Mouse (Mus musculus): ENCODE data around the gene Klhl36. TPM values are rescaled to one million over a fixed set of nuclear protein-coding genes. Genes with fewer than 3 reads are reported as not detected.

The Klhl36 gene
- polyA plus RNA-seq, 1 experiment from 2014 or later, result 11.2 TPM

DNA sequence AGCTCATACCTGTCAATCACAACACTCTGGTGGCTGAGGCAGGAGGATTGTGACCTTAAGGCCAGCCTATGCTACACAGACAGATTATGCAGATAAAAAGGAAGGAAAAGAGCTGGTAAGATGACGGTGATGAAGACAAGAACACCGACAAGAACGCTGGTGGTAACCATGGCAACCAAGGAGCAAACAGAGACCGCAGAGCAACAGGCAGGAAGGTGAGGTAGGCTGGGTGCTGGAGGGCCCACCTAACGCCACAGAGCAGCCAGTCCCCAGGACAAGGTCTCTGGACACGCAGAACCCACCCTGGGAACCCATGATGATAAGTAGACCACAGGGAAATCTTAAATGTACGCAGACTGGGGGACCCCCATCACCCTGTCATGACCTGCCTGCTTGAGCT is 31.5 kb upstream of the Klhl36 start:
- H3K4me2 ChIP-seq (replicated peaks; ENCODE audit: low read depth, low read length), result no peak overlapping the region
- WGBS, result 51% methylated on average over 7 of the region's 7 CpGs
- no peaks in the 10 kb centered on the region for H3K27me3 ChIP-seq (ENCODE audit: control insufficient read depth, insufficient read depth, low read length)
- no peak overlapping the region for H3K9ac ChIP-seq (replicated peaks; ENCODE audit: low read depth, low read length)
- no peaks in the 10 kb centered on the region for H3K9me3 ChIP-seq (ENCODE audit: control insufficient read depth, low read depth, low read length)
- no peak for ATAC-seq (ENCODE audit: insufficient number of reproducible peaks, insufficient read depth, low FRiP score, low read depth)
- no peaks in the 10 kb centered on the region; the same call in 1 of the 2 replicates for H3K36me3 ChIP-seq (ENCODE audit: control insufficient read depth, insufficient read depth, low read length)
- no peak overlapping the region for H3K4me3 ChIP-seq (ENCODE audit: low read depth, low read length)
- H3K27ac ChIP-seq (ENCODE audit: low read length), result peak overlapping the region; percentile 93; the same call in 1 of the 2 replicates
- H3K4me1 ChIP-seq (ENCODE audit: control insufficient read depth, insufficient read depth, low read length), result peaks cover 77% of the 10 kb centered on the region

DNA sequence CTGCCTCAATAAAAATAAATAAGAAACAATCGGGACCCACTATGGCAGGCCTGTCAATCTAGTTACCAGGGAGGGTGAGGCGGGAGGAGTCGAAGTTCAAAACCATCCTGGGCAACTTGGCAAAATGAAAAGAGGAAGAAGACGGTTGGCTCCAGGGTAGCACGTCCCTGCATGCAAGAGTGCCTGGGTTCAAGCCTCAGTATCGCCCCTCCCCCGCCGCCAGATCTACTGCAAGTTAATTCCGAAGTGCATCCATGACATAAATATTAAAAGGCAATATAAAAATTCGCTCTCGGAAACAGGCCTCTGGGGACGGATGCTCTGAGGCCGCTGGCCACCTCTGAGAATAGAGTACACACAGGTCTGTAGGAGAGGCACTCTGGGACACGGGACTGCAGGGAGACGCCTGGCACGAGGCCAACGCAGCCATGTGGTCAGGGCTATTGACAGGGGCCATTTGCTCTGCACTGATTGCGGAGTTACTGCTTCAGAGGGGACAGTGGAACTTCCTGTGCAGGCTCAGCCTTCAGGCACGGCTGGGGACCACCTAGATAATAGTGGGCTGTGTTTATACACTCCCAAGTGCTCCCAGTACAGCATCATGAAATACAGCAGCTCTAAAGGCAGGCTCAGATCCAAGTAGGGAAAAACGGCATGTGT is 30.6 kb upstream of the Klhl36 start:
- Histone ChIP-seq H3K4me2 (replicated peaks; ENCODE audit: low read depth, low read length) (peak overlapping the region; percentile 27; the same call in 1 of the 2 replicates), H3K4me3 (ENCODE audit: low read depth, low read length) (no peak overlapping the region), H3K4me1 (ENCODE audit: control insufficient read depth, insufficient read depth, low read length) (peaks cover 72% of the 10 kb centered on the region), H3K27ac (ENCODE audit: low read length) (peak overlapping the region; percentile 93), H3K27me3 (ENCODE audit: control insufficient read depth, insufficient read depth, low read length) (no peaks in the 10 kb centered on the region), H3K9ac (replicated peaks; ENCODE audit: low read depth, low read length) (no peak overlapping the region), H3K9me3 (ENCODE audit: control insufficient read depth, low read depth, low read length) (no peaks in the 10 kb centered on the region), H3K36me3 (ENCODE audit: control insufficient read depth, insufficient read depth, low read length) (no peaks in the 10 kb centered on the region; the same call in 1 of the 2 replicates)
- WGBS, result 20% methylated on average over 20 of the region's 20 CpGs
- ATAC-seq (ENCODE audit: insufficient number of reproducible peaks, insufficient read depth, low FRiP score, low read depth), result peak; percentile 66

DNA sequence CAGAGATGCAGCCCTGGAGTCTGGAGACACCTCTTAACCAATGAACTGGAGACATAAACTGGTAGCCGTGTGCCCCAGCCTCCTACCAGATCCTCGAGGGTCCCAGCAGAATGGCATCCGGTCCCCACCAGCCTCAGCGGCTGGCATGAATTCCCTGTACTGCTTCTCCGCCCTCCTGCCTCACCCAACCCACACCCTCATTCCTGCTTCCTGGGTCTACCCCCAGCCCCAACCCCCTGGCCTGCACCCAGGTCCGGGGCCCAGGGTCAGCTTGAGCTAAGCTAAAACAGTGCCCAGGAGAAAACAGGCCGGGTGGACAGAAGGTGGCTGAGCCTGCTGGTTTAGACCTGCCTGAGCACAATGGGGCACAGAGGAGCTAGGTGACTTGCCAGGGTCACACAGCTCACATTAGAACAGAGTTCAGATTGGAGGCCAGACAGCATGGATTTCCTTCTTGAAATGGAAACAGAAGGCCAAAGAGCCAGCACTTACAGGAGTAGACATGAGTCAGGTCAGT is 29.9 kb upstream of the Klhl36 start:
- peak overlapping the region; percentile 27 for H3K4me2 ChIP-seq (replicated peaks; ENCODE audit: low read depth, low read length)
- ATAC-seq (ENCODE audit: insufficient number of reproducible peaks, insufficient read depth, low FRiP score, low read depth), result no peak
- H3K9me3 ChIP-seq (ENCODE audit: control insufficient read depth, low read depth, low read length), result no peaks in the 10 kb centered on the region
- no peak overlapping the region for H3K9ac ChIP-seq (replicated peaks; ENCODE audit: low read depth, low read length)
- WGBS, result 49% methylated on average over 7 of the region's 7 CpGs
- H3K27me3 ChIP-seq (ENCODE audit: control insufficient read depth, insufficient read depth, low read length), result no peaks in the 10 kb centered on the region
- H3K27ac ChIP-seq (ENCODE audit: low read length), result peak overlapping the region; percentile 93
- no peak overlapping the region for H3K4me3 ChIP-seq (ENCODE audit: low read depth, low read length)
- peaks cover 71% of the 10 kb centered on the region for H3K4me1 ChIP-seq (ENCODE audit: control insufficient read depth, insufficient read depth, low read length)
- no peaks in the 10 kb centered on the region; the same call in 1 of the 2 replicates for H3K36me3 ChIP-seq (ENCODE audit: control insufficient read depth, insufficient read depth, low read length)

DNA sequence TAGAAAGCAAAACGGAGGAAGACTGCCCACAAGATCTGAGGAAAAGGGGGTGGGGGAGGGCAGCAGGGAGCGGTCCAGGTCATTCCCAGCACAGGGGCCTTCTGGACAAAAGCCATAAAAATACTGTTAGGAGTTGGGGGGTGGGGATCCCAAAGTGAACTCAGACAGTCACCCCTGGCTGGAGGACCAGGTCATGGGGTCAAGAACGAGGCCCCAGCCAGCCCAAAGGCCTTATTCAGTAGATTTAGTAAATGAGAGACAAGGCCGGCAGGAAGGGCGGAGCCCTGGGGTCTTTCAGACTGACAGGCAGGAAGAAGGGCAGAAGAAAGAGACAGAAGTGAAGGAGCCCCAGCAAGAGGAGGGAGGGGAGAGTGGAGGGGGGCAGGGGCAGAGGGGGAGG is 29.1 kb upstream of the Klhl36 start:
- Histone ChIP-seq H3K4me1 (ENCODE audit: control insufficient read depth, insufficient read depth, low read length) (peaks cover 72% of the 10 kb centered on the region), H3K9me3 (ENCODE audit: control insufficient read depth, low read depth, low read length) (no peaks in the 10 kb centered on the region), H3K9ac (replicated peaks; ENCODE audit: low read depth, low read length) (no peak overlapping the region), H3K27me3 (ENCODE audit: control insufficient read depth, insufficient read depth, low read length) (no peaks in the 10 kb centered on the region), H3K36me3 (ENCODE audit: control insufficient read depth, insufficient read depth, low read length) (no peaks in the 10 kb centered on the region; the same call in 1 of the 2 replicates), H3K27ac (ENCODE audit: low read length) (peak overlapping the region; percentile 93; the same call in 1 of the 2 replicates), H3K4me3 (ENCODE audit: low read depth, low read length) (no peak overlapping the region), H3K4me2 (replicated peaks; ENCODE audit: low read depth, low read length) (peak overlapping the region; percentile 27; the same call in 1 of the 2 replicates)
- 35% methylated on average over 5 of the region's 5 CpGs for WGBS
- ATAC-seq (ENCODE audit: insufficient number of reproducible peaks, insufficient read depth, low FRiP score, low read depth), result no peak

DNA sequence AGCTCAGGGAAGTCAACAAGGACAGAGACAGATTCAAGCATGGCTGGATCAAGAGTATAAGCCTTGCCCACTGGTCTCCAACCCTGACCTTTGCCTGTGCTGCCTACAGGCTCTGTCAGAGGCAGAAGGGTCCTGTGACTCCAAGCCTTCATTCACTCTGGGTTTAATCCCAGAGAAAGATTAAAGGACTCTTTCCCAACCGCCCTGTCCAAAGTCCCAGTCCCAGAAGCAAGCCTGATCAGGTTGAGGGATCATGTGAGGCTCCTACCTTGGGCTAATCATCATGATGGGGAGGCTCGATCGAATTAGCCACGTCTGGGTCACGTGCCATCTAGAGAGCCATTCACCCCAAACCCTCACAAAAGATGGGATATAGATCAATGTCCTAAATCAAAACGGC is 27.4 kb upstream of the Klhl36 start:
- Histone ChIP-seq H3K9me3 (ENCODE audit: control insufficient read depth, low read depth, low read length) (no peaks in the 10 kb centered on the region), H3K36me3 (ENCODE audit: control insufficient read depth, insufficient read depth, low read length) (no peaks in the 10 kb centered on the region; the same call in 1 of the 2 replicates), H3K4me3 (ENCODE audit: low read depth, low read length) (no peak overlapping the region), H3K4me1 (ENCODE audit: control insufficient read depth, insufficient read depth, low read length) (peaks cover 74% of the 10 kb centered on the region), H3K27me3 (ENCODE audit: control insufficient read depth, insufficient read depth, low read length) (no peaks in the 10 kb centered on the region), H3K27ac (ENCODE audit: low read length) (no peak overlapping the region), H3K4me2 (replicated peaks; ENCODE audit: low read depth, low read length) (no peak overlapping the region), H3K9ac (replicated peaks; ENCODE audit: low read depth, low read length) (no peak overlapping the region)
- WGBS, result 88% methylated on average over 6 of the region's 6 CpGs
- no peak for ATAC-seq (ENCODE audit: insufficient number of reproducible peaks, insufficient read depth, low FRiP score, low read depth)

DNA sequence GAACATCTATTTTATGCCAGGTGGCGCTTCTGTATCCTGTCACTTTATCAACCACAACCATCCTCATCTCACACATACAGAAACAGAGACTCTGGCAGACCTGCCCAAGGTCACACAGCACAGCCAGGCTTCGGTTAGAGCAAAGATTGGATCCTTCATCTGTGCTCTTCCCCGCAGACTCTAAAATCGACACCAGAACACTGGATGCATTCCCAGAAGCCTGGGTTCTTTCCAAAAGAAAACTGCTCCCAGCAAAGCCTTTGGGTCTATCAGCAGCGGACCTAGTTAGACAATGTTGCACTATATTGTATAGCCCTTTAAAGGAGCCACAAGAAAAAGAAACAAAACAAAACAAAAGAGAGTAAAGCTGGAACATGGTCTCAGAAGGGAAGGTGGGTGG is 26.8 kb upstream of the Klhl36 start:
- WGBS, result 85% methylated on average over 5 of the region's 5 CpGs
- H3K27me3 ChIP-seq (ENCODE audit: control insufficient read depth, insufficient read depth, low read length), result no peaks in the 10 kb centered on the region
- no peak overlapping the region for H3K9ac ChIP-seq (replicated peaks; ENCODE audit: low read depth, low read length)
- no peak overlapping the region for H3K4me2 ChIP-seq (replicated peaks; ENCODE audit: low read depth, low read length)
- peaks cover 69% of the 10 kb centered on the region for H3K4me1 ChIP-seq (ENCODE audit: control insufficient read depth, insufficient read depth, low read length)
- no peaks in the 10 kb centered on the region for H3K9me3 ChIP-seq (ENCODE audit: control insufficient read depth, low read depth, low read length)
- ATAC-seq (ENCODE audit: insufficient number of reproducible peaks, insufficient read depth, low FRiP score, low read depth), result no peak
- no peak overlapping the region for H3K4me3 ChIP-seq (ENCODE audit: low read depth, low read length)
- no peak overlapping the region for H3K27ac ChIP-seq (ENCODE audit: low read length)
- H3K36me3 ChIP-seq (ENCODE audit: control insufficient read depth, insufficient read depth, low read length), result no peaks in the 10 kb centered on the region; the same call in 1 of the 2 replicates

DNA sequence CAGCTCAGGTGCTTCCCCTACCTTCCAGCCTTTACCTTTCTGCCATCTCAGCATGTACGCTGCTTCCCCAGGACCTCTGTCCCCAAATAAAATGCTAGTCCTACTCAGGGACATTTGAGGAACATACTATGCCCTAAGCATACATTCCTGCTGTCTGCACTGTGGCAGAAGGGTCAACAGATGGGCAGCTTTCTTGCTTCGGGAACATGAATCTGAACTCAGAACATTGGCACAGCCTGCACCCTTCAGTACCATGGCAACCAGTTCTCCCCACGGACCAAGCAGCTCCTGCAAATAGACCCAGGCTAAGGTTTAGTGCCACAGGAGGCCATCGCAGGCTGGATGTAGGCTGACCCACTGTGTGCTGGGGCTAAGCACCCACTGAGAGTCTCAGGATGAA is 25.2 kb upstream of the Klhl36 start:
- Histone ChIP-seq H3K4me1 (ENCODE audit: control insufficient read depth, insufficient read depth, low read length) (peaks cover 62% of the 10 kb centered on the region), H3K36me3 (ENCODE audit: control insufficient read depth, insufficient read depth, low read length) (no peaks in the 10 kb centered on the region; the same call in 1 of the 2 replicates), H3K4me3 (ENCODE audit: low read depth, low read length) (no peak overlapping the region), H3K9me3 (ENCODE audit: control insufficient read depth, low read depth, low read length) (no peaks in the 10 kb centered on the region), H3K27me3 (ENCODE audit: control insufficient read depth, insufficient read depth, low read length) (no peaks in the 10 kb centered on the region), H3K27ac (ENCODE audit: low read length) (no peak overlapping the region; the same call in 1 of the 2 replicates), H3K9ac (replicated peaks; ENCODE audit: low read depth, low read length) (no peak overlapping the region), H3K4me2 (replicated peaks; ENCODE audit: low read depth, low read length) (no peak overlapping the region)
- 83% methylated on average over 4 of the region's 4 CpGs for WGBS
- no peak for ATAC-seq (ENCODE audit: insufficient number of reproducible peaks, insufficient read depth, low FRiP score, low read depth)

DNA sequence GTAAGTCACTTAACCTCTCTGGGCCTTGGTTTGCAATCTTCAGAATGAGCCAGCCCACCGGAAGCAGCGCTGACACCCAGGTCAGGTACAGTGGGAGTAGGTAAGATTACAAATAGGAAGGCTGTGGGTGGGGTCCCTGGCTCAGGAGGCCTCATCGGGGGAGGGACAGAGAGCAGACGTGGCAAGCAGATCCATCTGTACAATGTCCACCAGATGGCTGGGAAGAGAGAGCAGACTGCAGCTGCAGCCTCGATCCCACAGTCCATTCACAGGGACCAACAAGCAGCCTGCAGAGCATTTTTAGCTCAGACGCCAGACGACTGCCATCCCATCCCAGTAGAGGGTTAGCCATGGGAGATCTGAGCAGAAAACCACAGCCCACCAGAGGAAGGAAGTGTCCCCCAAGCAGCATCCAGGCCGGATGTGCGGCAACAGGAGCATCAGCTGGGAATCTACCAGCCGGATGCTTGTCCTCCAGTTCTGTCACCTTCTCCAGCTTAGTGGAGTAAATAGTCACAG is 24.5 kb upstream of the Klhl36 start:
- ATAC-seq (ENCODE audit: insufficient number of reproducible peaks, insufficient read depth, low FRiP score, low read depth), result no peak
- H3K4me3 ChIP-seq (ENCODE audit: low read depth, low read length), result peak overlapping the region; percentile 62
- H3K27ac ChIP-seq (ENCODE audit: low read length), result peak overlapping the region; percentile 72; the same call in 1 of the 2 replicates
- 20% methylated on average over 10 of the region's 10 CpGs for WGBS
- no peaks in the 10 kb centered on the region; the same call in 1 of the 2 replicates for H3K36me3 ChIP-seq (ENCODE audit: control insufficient read depth, insufficient read depth, low read length)
- peak overlapping the region; percentile 83 for H3K4me2 ChIP-seq (replicated peaks; ENCODE audit: low read depth, low read length)
- peak overlapping the region; percentile 28; the same call in 1 of the 2 replicates for H3K9ac ChIP-seq (replicated peaks; ENCODE audit: low read depth, low read length)
- H3K27me3 ChIP-seq (ENCODE audit: control insufficient read depth, insufficient read depth, low read length), result no peaks in the 10 kb centered on the region
- no peaks in the 10 kb centered on the region for H3K9me3 ChIP-seq (ENCODE audit: control insufficient read depth, low read depth, low read length)
- peaks cover 54% of the 10 kb centered on the region for H3K4me1 ChIP-seq (ENCODE audit: control insufficient read depth, insufficient read depth, low read length)
